Comparison of ENCODE assay signal across 23 mouse cellular contexts in genomic region chr10:88700938-88701337, GRCm38 (mm10). TPM values are rescaled to one million over a fixed set of nuclear protein-coding genes. Genes with fewer than 3 reads are reported as not detected.
A peak's percentile ranks its signal among the peaks of the same experiment; 100 is the strongest.
DNase-seq lines count a peak whose midpoint lies in the region; TF ChIP-seq lines count a peak whose summit lies in the region.
"Had no signal": no experiment of that assay in that cellular context is flagged by ENCODE, and none has a peak within 500 bp of the region (broad histone marks: within the 10 kb centered on the region; RNA-seq: fewer than 3 reads in every experiment).

No protein-coding gene starts in this region.

- H3K9ac ChIP-seq in ES-Bruce4 (ENCODE audit: low read depth, poor library complexity, severe bottlenecking), result no peak overlapping the region

- H3K36me3 ChIP-seq in ES-Bruce4 (ENCODE audit: control insufficient read depth, insufficient read depth, low read length, poor library complexity, severe bottlenecking), result no peaks in the 10 kb centered on the region
- H3K36me3 ChIP-seq: G1E had no signal

- DNase-seq in ES-CJ7 (ENCODE audit: low read depth, low spot score), result peak; percentile 61
- peak; percentile 74 for DNase-seq in ZHBTc4 (ENCODE audit: low read depth, low spot score)
- no peak for DNase-seq in right cerebral cortex, postnatal 36 days (ENCODE audit: low spot score in 2 of 2)
- no peak for DNase-seq in thymus, postnatal 36 days
- no peak for DNase-seq in lung, adult 2 months
- DNase-seq: adrenal gland, adult 2 months; adrenal gland, adult 8-10 months; adrenal gland, postnatal 10 days; adrenal gland, postnatal 14 days; adrenal gland, postnatal 25 days; adrenal gland, postnatal 36 days; B cell, adult 2 months; cerebellum, adult 11 months; cerebellum, adult 11-12 months; cerebellum, adult 18-20 months; cerebellum, adult 2 months; cerebellum, adult 8-10 months; cerebellum, adult 9-10 months had no signal

- TF ChIP-seq POLR2A in ES-Bruce4 (IDR thresholded peaks at IDR 0.05; ENCODE audit: insufficient read depth, low read length), result no peak
- no peak for TF ChIP-seq POLR2A in lung, adult 2 months (IDR thresholded peaks at IDR 0.05; ENCODE audit: borderline replicate concordance, extremely low read depth, low read depth, low read length)

- no peak for TF ChIP-seq EP300 in ES-Bruce4 (IDR thresholded peaks at IDR 0.05; ENCODE audit: insufficient read depth, low read depth, low read length)

- H3K4me3 ChIP-seq in ES-Bruce4 (ENCODE audit: low read depth, low read length), result no peak overlapping the region
- H3K4me3 ChIP-seq in lung, adult 2 months (replicated peaks; ENCODE audit: extremely low read depth, low read depth, low read length), result no peak overlapping the region

- 0 out of 2 replicates have a peak overlapping the region, but pooled peaks have one; percentile 25 for H3K27ac ChIP-seq in ES-Bruce4 (ENCODE audit: insufficient read depth, low read length)

- no peak for TF ChIP-seq CTCF in ES-Bruce4 (IDR thresholded peaks at IDR 0.05; ENCODE audit: low read depth, low read length)
- TF ChIP-seq CTCF in lung, adult 2 months (IDR thresholded peaks at IDR 0.05; ENCODE audit: insufficient read depth, low read length), result no peak

- no peaks in the 10 kb centered on the region for H3K27me3 ChIP-seq in ES-Bruce4 (ENCODE audit: control insufficient read depth, insufficient read depth, low read length, poor library complexity, severe bottlenecking)
- H3K27me3 ChIP-seq: CH12.LX had no signal

- H3K4me1 ChIP-seq in ES-Bruce4 (ENCODE audit: control insufficient read depth, insufficient read depth, low read length), result peaks cover 1% of the 10 kb centered on the region
- no peaks in the 10 kb centered on the region for H3K4me1 ChIP-seq in lung, adult 2 months (ENCODE audit: control insufficient read depth, insufficient read depth, low read length)

- WGBS in lung, adult 2 months, result 61% methylated on average over 6 of the region's 6 CpGs

- no peaks in the 10 kb centered on the region; the same call in 1 of the 2 replicates for H3K9me3 ChIP-seq in ES-Bruce4 (replicated peaks; ENCODE audit: control insufficient read depth, insufficient read depth, low read length, poor library complexity, severe bottlenecking)

RNA-seq across cellular contexts. Expression of gene Spic, which starts 16.1 kb away (rescaled TPM):
- 0.45 TPM in 1 of 2 replicates, not detected in the other for polyA plus RNA-seq in ES-Bruce4 (2011; ENCODE audit: insufficient read depth, insufficient read length, low read depth, missing spikeins)
- polyA plus RNA-seq in lung, adult 2 months (2012; rRNA removed), result 0.15 and 0.20 TPM in 2 replicates
- polyA plus RNA-seq: C2C12, G1E, Patski had no signal

RNA-seq across cellular contexts. Expression of gene Arl1, which starts 29.7 kb away (rescaled TPM):
- 74.0 and 79.1 TPM in 2 replicates for polyA plus RNA-seq in ES-Bruce4 (2011; ENCODE audit: insufficient read depth, insufficient read length, low read depth, missing spikeins)
- 25.3 and 26.4 TPM in 2 replicates for polyA plus RNA-seq in lung, adult 2 months (2012; rRNA removed)

Comparison
In these comparisons a context has a peak if more than half of its experiments do, and no peak if none do; other contexts are left out.
1. DNase-seq: peak in ES-CJ7 (single experiment) and ZHBTc4 (single experiment); none in right cerebral cortex, postnatal 36 days (0 of 2), thymus, postnatal 36 days (0 of 2) and lung, adult 2 months (single experiment).